Mouse (Mus musculus) frontal cortex, postnatal 25 days (tissue): ENCODE results near the gene Abca5.

Experiments used
- DNase-seq, 2 experiments: peaks; one replicate each; pipeline ENCODE4 v3.0.0; 2022; ENCODE audit warnings: low spot score in 2 of 2

The Abca5 gene

DNA sequence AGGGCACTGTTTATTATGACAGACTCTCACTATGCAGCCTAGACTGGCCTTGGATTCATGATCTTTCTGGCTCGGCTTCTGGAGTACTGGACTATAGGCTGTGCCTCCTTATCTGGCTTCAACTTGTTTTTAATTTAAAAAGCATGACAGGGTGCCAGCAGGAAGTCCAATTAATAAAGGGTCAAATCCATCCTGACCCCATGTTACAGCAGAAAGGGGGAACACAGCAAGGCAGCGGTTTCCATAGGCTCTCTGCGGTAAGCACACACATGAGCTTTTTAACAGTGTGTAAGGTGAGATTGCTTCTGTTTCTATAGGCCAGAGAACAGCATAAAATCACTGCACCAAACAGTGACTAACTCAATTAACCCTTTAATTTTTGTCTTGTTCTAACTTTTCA is 34.1 kb downstream of the Abca5 start:
- DNase-seq, result no peak

DNA sequence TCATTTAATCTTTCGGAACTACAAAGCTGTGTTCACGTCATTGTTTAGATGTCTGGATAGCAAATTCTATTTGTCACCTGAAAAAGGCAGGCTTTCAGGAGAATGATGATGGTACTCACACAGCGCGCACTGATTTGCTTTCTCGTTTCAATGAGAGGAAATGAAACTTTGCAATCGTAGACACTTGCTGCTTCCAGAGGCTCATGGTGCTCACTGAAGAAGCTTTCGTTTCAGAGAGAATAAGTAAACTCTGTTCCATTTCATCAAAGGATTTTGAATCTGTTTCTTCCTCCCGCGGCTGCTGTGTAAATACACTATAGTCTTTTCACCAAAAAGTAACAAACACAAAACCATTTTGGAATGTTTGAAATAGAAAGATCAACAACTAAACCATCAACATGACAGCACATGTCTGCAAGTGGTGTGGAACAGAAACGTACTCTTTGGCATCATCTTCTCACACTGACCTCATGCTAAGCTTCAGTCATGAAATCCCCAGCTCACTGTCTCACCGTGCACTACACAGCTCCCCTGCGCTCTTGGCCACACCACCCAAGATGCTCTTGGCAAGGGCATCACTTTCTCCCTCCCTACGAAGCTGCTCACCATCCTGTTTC is 39.5 kb downstream of the Abca5 start:
- no peak for DNase-seq

DNA sequence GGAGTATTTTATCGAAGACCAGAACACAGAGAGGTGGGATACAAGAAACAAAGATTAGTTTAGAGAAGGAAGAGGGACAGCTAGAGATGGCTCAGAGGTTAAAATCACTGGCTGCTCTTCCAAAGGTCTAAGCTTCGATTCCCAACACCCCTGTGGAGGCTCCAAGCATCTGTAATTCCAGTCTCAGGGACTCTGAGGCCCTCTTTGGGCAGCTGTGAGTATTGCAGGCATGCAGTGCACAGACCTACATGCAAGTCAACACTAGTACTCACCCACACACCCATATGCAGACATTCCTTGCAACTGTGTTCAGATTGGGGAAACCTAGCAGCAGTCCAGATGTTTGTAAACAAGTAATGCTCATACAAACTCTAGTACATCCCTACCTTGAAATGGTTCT is 46.9 kb downstream of the Abca5 start:
- DNase-seq, result no peak

DNA sequence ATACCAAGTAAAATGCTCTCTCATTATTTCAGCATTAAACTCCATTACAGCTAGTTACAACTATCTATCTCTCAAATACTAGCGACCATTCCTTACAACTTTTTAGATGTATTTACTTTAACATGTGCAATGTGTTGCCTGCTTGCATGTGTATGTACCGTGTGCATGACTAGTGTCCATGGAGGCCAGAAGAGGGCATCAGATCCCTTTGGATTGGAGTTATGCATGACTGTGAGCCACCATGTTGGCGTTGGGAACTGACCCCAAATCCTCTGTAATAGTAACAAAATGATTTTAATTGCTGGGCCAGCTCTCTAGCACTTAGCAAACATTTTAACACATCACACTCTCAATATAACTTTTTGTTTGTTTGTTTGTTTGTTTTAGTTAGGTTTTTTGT is 49.1 kb downstream of the Abca5 start:
- no peak for DNase-seq

DNA sequence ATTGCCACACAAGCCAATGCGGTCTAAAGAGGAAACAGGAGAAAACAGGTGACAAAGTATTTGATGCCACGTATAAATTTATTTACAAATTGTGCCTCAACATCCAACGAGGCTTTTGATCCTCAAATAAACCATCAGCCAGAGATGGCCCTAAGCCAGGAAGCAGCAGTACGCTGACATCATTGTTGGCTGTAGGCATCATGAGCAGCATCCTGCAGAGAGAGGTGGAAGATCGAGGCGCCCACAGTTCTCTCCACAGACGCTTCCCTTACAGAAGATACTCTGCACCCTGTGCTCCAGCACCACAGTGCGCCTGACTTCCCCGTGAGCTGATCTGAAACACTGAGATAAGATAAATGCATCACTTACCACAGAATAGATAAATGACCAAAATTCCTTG is 49.8 kb downstream of the Abca5 start:
- DNase-seq, result no peak

DNA sequence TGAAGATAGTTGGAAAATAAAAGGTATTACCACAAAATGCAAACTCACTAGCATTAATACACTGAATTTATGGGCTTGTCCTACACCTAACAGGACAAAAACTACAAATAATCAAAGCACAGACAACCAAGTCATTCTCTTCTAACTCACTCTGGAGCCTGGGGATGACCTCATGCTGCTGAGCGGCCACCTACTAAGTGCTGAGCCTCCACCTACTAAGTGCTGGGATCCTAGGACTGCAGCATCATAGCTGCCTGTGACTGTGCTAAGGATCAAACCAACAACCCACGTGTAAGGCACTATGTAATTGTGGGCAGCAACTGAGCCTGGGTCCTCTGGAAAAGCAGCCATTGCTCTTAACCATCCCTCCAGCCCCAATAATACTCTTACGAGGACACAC is 51.2 kb downstream of the Abca5 start:
- DNase-seq, result no peak

DNA sequence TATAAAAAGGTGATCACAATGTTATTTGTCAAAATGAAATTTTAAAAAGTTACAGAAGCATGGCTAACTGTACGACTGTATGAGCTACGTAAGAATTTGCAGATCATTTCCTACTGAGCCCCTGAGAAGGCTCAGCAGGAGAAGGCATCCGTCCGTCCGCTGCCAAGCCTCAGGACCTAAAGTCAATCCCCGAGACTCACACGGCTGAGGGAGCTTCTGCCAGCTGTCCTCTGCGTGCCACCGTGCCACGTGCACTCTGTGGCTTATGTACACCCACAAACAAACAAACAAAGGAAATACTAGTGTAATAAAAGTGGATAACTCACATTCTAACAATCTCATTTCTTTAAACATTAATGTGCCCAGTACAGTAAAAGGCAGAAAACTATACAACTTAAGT is 52.7 kb downstream of the Abca5 start:
- no peak for DNase-seq

DNA sequence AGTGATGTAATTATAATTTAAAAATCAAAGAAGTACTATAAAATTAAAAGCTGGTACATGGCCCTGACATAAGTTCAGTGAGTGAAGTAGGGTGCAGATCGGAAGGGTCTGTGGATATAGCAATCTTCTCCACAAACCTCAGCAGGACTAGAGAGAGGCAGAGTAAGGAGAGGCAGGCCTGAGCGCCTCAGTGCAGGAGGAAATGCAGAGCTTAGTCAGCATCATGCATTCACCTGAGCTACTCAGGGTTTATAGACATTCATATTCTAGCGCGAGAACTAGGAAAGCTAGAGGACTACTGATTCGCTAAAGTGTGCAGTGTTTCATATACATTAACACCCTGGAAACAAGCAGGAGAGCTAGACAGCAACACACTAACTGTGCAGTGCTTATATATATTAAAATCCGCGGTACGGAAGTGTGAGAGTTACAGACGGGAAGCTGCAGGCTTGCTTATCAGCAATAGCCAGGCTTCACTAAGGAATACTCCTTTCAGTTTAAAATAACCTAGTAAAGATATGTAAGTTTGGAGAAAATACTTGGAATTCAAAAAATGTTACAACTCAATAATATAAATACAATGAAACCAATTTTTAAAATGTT is 53.2 kb downstream of the Abca5 start:
- no peak for DNase-seq

DNA sequence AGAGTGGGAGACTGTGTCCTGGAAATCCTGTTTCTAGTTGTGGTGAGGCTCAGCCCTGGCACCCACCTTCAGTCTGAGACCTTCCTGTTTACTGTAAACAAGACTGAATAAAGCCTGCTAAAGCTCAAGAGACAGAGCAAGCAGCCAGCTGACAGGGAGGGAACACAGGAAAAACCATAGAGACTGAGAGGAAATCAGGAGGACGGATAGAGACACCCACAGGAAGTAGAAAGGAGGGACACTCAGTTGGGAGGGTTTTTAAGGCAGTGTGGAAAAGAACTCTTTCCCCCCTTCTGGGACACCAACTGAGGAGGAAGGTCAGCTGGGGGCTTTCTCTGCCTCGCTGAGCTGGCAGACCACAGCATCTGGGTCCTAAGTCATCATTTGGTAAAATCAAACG is 62.7 kb downstream of the Abca5 start:
- DNase-seq, result no peak

DNA sequence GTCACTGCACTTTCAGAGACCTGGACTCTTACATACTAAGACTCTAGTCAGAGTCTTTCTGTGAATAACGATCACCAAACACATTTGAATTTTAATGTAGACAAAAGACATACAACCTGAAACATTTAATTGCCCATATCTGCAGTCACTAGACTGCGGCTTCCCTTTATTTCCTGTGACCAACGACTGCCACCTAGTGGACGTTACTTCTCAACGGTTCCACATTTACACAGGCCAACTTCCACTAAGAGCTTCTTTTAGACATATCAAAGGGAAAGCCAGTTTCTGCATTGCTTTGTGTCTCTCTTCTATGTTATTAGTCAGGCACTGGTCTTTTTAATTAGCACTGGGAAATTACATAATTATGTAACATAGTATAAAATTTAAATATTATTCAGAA is 65.8 kb downstream of the Abca5 start:
- peak in 1 of 2 experiments; percentile 28 for DNase-seq

DNA sequence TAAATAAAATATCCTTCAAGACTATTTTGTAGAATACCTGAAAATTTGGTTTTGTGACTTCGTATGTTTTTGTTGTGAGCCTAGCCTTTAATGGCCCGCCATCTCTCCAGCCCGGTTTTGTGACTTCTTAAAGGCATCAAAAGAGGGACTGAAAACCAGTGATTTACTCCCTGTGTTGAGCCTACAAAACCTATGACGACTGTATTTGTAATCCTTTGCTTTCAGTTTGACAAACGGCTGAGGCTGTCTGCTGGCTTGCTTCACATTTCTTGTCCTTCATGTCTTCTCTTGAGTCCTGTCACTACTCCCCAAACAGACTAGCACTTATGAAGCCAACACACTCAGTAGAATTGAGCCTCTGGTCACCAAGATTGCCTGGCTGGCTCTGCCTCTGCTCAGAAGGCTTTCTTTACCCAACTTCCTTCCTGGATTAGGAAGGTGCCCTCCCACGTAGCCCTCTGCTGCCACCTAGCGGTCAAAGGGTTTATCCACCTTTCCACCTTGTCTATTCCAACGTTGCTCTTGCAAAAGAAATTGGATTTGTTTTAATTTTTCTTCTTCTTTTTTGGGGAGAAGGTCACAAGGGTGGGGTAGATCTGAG is 69.2 kb downstream of the Abca5 start:
- peak; percentile 72 to 79 for DNase-seq

DNA sequence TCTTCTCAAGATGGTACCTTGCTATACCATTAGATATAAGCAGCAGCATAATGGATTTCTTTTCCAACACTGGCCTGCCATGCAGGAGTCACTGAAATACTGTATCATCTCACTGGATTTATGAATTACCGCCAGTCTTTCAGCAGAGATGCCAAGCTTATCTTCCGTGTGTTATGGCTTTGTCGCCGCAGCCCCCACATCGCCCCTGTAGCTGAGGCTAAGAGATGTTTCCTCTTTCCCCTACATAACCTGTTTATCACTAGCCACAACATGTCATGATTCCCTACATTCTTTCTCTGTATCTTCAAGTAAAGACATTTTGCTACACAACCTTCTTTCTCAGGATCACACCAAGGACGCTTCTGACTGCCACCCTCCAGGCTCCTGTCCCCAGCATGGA is 70.3 kb downstream of the Abca5 start:
- no peak for DNase-seq

DNA sequence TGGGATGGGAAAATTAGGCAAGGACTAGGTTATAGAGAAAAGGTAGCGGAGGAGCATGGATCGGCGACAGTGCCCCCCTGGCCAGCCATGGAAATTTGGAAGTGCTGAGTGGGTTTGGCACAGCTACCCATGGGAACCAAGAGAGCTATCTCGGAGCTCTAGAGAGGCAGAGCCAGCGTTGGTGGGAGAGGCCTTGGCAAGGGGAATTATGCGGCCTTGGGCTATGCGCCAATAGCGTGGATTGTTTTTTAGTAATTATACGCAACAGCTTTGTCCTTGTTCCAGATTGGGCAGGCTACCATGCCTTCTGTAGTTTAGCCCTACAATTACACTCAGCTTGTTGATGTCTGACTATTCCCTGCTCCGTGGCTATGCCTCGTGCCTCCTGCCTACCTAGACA is 70.8 kb downstream of the Abca5 start:
- no peak for DNase-seq

DNA sequence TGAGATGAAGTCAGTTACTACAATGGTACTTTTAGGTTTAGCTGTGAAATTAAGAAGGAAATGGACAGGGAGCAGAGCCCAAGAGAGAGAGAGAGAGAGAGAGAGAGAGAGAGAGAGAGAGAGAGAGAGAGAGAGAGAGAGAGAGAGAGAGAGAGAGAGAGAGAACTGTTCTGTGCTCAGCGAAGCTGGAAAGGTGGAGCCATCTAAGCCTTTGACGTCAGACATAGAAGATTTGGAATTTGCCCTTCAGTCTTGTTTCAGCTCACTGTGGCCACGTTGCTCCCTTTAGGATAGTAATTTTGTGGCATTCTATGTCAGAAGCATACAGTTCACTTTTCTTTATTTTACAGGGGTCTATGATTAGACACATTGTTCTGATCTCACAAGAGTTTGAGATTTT is 75.6 kb downstream of the Abca5 start:
- DNase-seq, result no peak

DNA sequence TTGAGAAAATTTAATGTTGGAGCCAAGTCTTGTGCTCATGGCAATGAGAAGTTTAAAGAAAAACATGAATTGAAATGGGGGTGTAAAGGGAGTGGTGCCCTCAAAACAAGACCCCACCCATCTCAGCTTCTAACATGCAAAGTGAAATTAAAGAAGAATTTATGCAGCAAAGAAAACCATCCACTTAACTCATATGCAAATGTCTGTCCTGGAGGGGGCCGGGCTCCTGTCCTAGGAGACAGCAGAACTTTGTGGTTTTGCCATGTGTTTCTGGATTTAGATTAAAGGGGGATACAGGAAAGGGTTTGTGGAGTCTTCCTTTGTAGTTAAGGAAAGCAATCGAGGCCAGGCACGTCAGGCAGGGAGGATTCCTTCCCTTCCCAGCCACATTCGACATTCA is 79.6 kb downstream of the Abca5 start:
- DNase-seq, result no peak

DNA sequence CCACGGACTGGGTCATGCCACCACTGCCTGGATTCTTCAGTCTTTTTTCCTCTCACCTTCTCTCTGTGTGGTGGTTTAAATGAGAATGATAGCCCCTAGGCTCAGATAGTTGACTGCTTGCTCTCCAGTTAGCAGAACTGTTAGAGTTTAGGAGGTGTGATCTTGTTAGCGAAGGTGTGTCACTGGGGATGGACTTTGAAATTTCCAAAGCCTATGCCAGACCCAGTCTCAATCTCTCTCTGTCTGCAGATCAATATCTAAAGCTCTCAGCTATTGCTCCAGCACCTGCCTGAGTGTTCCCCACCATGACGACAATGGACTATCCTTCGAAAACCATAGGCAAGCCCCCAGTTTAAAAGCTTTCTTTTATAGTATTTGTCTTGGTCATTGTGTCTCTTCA is 80.5 kb downstream of the Abca5 start:
- DNase-seq, result no peak

DNA sequence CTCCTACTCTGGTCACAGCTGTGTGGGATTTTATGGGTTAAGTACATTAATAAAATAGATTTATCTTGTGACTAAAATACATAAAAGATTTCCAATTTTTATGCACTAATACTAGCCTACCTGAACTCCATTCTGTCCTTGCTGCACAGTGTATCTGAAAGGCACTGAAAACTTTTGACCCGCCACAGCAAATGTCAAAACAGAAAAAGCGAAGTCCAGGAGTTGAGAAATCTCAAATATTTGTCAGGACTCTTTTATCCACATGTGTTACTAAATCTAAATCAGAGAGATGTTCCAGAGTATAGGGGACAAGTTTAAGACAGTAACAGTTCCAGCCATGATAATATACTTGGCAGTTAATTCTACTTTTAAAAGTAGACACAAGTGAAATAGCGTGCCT is 85.3 kb downstream of the Abca5 start:
- no peak for DNase-seq

DNA sequence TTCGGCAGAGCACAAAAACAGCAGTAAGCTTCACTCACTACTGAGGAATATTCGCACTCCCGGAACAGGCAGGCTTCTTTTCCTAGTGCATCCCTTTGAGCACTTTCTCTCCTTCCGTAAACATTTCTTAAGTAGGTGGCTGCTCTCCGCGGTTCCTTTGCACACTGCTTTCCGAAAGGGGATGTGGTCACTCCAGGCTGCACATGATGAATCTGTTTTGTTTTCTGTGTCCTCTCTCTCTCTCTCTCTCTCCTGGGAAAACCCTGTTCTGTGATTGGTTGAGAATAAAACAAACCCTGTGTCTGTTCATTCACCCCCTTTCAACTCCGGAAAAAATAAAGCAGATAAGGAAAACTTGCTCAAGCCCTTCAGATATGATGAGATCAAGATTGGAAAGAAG is 86.0 kb downstream of the Abca5 start, which contains the start of gene Abca6:
Gene Abca6, minus strand, starts transcription at position 243 of the 400 bp plus-strand sequence.
- DNase-seq, result no peak

DNA sequence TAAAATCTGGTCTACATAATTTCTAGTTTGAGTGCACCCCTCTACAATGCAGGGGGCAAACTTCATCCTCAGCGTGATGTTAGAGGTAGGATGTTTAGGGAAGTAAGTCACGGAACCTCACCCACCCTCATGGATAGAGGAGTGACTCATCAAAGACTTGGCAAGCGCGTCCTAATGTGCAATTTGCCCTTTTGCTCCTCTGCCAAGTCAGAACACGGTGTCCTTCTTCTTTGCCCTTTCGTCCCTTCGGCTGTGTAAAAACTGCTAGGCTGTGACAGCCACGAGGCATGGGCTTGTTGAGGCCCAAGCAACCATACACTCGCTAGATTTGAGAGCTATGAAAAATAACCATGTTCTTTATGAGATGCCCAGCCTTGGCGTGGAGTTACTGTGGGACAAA is 92.8 kb downstream of the Abca5 start:
- DNase-seq, result no peak

DNA sequence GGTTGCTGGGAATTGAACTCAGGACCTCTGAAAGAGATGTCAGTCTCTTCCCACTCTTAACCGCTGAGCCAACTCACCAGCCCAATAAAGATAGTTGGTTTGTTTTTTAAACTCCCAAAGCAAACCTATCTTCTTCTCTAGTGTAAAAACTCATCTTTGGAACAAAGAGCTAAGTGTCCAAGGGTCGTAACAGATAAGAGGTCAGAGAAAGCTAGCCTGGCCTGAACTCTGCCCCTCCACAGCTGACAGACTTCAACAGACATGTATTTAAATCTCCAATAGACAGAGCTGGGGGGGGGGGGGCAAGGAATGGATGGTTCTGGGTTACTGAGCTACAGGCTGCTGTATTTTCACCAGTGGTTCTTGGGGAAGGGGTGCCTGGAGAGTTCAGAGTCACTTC is 100.0 kb downstream of the Abca5 start:
- no peak for DNase-seq

DNA sequence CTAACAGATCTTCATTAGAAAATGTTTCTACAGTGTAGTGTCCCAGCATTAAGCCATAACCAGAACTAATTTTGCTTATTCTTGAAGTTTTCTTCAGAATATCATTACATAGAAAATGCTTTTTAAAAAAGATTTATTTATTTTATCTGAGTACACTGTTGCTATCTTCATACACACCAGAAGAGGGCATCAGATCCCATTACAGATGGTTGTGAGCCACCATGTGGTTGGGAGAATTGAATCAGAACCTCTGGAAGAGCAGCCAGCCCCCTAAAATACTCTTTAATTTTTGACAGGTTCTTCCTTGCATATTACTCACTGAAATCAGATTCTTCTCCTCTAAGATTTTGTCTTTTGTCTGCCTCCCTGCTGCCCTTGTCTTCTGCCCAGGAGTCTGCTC is 104.5 kb downstream of the Abca5 start:
- DNase-seq, result no peak
